Comparison of ENCODE assay signal across 10 mouse cellular contexts in genomic region chr17:87057486-87058266, GRCm38 (mm10). TPM values are rescaled to one million over a fixed set of nuclear protein-coding genes. Genes with fewer than 3 reads are reported as not detected.
DNase-seq lines count a peak whose midpoint lies in the region; ATAC-seq and TF ChIP-seq lines count a peak whose summit lies in the region.
"Had no signal": no experiment of that assay in that cellular context is flagged by ENCODE, and none has a peak within 500 bp of the region (broad histone marks: within the 10 kb centered on the region; RNA-seq: fewer than 3 reads in every experiment).

No protein-coding gene starts in this region.

- no peak overlapping the region for H3K9ac ChIP-seq in heart, postnatal 0 days (replicated peaks; ENCODE audit: low read depth, low read length)
- no peak overlapping the region for H3K9ac ChIP-seq in stomach, embryonic 16.5 days (ENCODE audit: low read length)
- H3K9ac ChIP-seq in hindbrain, embryonic 14.5 days, result no peak overlapping the region
- H3K9ac ChIP-seq: lung, embryonic 14.5 days had no signal

- intact Hi-C loops in gastrocnemius, adult 2 months (cut with DNase I), result loop anchor here (5.0 kb wide), 1 partner anchor 50 kb away; the partner anchor contains the start of gene Socs5

- H3K27me3 ChIP-seq in heart, postnatal 0 days (ENCODE audit: control insufficient read depth, insufficient read depth, low read length), result no peaks in the 10 kb centered on the region
- H3K27me3 ChIP-seq in stomach, embryonic 16.5 days (ENCODE audit: control insufficient read depth, insufficient read depth, low read length), result no peaks in the 10 kb centered on the region
- no peaks in the 10 kb centered on the region for H3K27me3 ChIP-seq in hindbrain, embryonic 14.5 days (ENCODE audit: control insufficient read depth, insufficient read depth, low read length)
- H3K27me3 ChIP-seq in midbrain, embryonic 10.5 days (ENCODE audit: low read depth, poor library complexity, severe bottlenecking), result no peaks in the 10 kb centered on the region

- ATAC-seq in heart, postnatal 0 days (ENCODE audit: insufficient read depth, low read depth), result no peak
- peak; percentile 76 for ATAC-seq in stomach, embryonic 16.5 days (ENCODE audit: insufficient read depth, low FRiP score)
- ATAC-seq in hindbrain, embryonic 14.5 days (ENCODE audit: low FRiP score), result no peak

- no peak for TF ChIP-seq CTCF in gastrocnemius, adult 2 months (IDR thresholded peaks at IDR 0.05)
- TF ChIP-seq CTCF in heart, postnatal 0 days (IDR thresholded peaks at IDR 0.05; ENCODE audit: low read depth), result no peak

- H3K4me2 ChIP-seq in heart, postnatal 0 days (ENCODE audit: low read depth, low read length), result no peak overlapping the region
- no peak overlapping the region for H3K4me2 ChIP-seq in stomach, embryonic 16.5 days (ENCODE audit: low read depth, low read length)
- no peak overlapping the region for H3K4me2 ChIP-seq in hindbrain, embryonic 14.5 days (replicated peaks)
- H3K4me2 ChIP-seq: lung, embryonic 14.5 days had no signal

- peaks cover 17% of the 10 kb centered on the region for H3K4me1 ChIP-seq in heart, postnatal 0 days (ENCODE audit: control insufficient read depth, insufficient read depth)
- peaks cover 13% of the 10 kb centered on the region for H3K4me1 ChIP-seq in stomach, embryonic 16.5 days (ENCODE audit: control insufficient read depth, insufficient read depth, low read length)
- H3K4me1 ChIP-seq in hindbrain, embryonic 14.5 days (replicated peaks; ENCODE audit: control insufficient read depth, insufficient read depth, low read length), result no peaks in the 10 kb centered on the region
- H3K4me1 ChIP-seq in midbrain, embryonic 10.5 days, result 0 out of 2 replicates have a peak, but pooled peaks cover 6% of the 10 kb centered on the region

- peak overlapping the region; percentile 50 for H3K27ac ChIP-seq in gastrocnemius, adult 2 months
- 0 out of 2 replicates have a peak overlapping the region, but pooled peaks have one; percentile 25 for H3K27ac ChIP-seq in heart, postnatal 0 days (ENCODE audit: low read depth)
- H3K27ac ChIP-seq in stomach, embryonic 16.5 days (ENCODE audit: low read length), result no peak overlapping the region
- H3K27ac ChIP-seq in hindbrain, embryonic 14.5 days, result no peak overlapping the region
- H3K27ac ChIP-seq in midbrain, embryonic 10.5 days (replicated peaks), result no peak overlapping the region
- H3K27ac ChIP-seq: hindbrain, embryonic 10.5 days had no signal

- TF ChIP-seq EP300 in heart, postnatal 0 days (IDR thresholded peaks at IDR 0.05; ENCODE audit: low read depth), result no peak

- no peak overlapping the region for H3K4me3 ChIP-seq in gastrocnemius, adult 2 months
- H3K4me3 ChIP-seq in heart, postnatal 0 days (ENCODE audit: low read depth, low read length), result no peak overlapping the region
- no peak overlapping the region for H3K4me3 ChIP-seq in stomach, embryonic 16.5 days (replicated peaks; ENCODE audit: low read length)
- no peak overlapping the region for H3K4me3 ChIP-seq in hindbrain, embryonic 14.5 days (replicated peaks; ENCODE audit: low read length)
- no peak overlapping the region for H3K4me3 ChIP-seq in midbrain, embryonic 10.5 days
- H3K4me3 ChIP-seq: hindbrain, embryonic 10.5 days had no signal

- 57% methylated on average over 8 of the region's 8 CpGs for WGBS in heart, postnatal 0 days
- WGBS in stomach, embryonic 16.5 days, result 56% methylated on average over 8 of the region's 8 CpGs
- WGBS in hindbrain, embryonic 14.5 days, result 74% methylated on average over 8 of the region's 8 CpGs
- 67% methylated on average over 8 of the region's 8 CpGs for WGBS in midbrain, embryonic 10.5 days

- H3K9me3 ChIP-seq in heart, postnatal 0 days (replicated peaks; ENCODE audit: control insufficient read depth, low read length), result no peaks in the 10 kb centered on the region
- no peaks in the 10 kb centered on the region for H3K9me3 ChIP-seq in stomach, embryonic 16.5 days (replicated peaks; ENCODE audit: control insufficient read depth, low read length)
- no peaks in the 10 kb centered on the region for H3K9me3 ChIP-seq in hindbrain, embryonic 14.5 days (ENCODE audit: control insufficient read depth, low read length)
- H3K9me3 ChIP-seq in midbrain, embryonic 10.5 days (replicated peaks), result no peaks in the 10 kb centered on the region
- H3K9me3 ChIP-seq: hindbrain, embryonic 10.5 days had no signal

- peak; percentile 51 for DNase-seq in ovary, adult 18-20 months (ENCODE audit: low spot score)
- no peak for DNase-seq in ovary, postnatal 10 days (ENCODE audit: low spot score)
- DNase-seq in gastrocnemius, adult 2 months, result peak; percentile 88
- no peak for DNase-seq in heart, postnatal 0 days (ENCODE audit: low spot score)
- DNase-seq in hindbrain, embryonic 14.5 days (ENCODE audit: low spot score), result no peak
- no peak for DNase-seq in midbrain, embryonic 10.5 days (ENCODE audit: low spot score)
- DNase-seq in cerebellum, postnatal 14 days, result no peak
- DNase-seq: lung, embryonic 14.5 days had no signal

- H3K36me3 ChIP-seq in heart, postnatal 0 days (replicated peaks; ENCODE audit: control insufficient read depth, insufficient read depth, low read length), result no peaks in the 10 kb centered on the region
- no peaks in the 10 kb centered on the region for H3K36me3 ChIP-seq in stomach, embryonic 16.5 days (ENCODE audit: control insufficient read depth, insufficient read depth, low read length)
- H3K36me3 ChIP-seq in hindbrain, embryonic 14.5 days (replicated peaks; ENCODE audit: control insufficient read depth, insufficient read depth), result no peaks in the 10 kb centered on the region
- H3K36me3 ChIP-seq in midbrain, embryonic 10.5 days, result no peaks in the 10 kb centered on the region
- H3K36me3 ChIP-seq: hindbrain, embryonic 10.5 days had no signal

RNA-seq across cellular contexts. Expression of gene Cript, which starts 32.3 kb away (rescaled TPM):
- 10 to 100 TPM; 46.1 to 51.7 TPM for total RNA-seq in gastrocnemius, adult 2 months (2021)
- 34.7 and 40.0 TPM in 2 replicates for total RNA-seq in heart, postnatal 0 days (2014; rRNA removed; ENCODE audit: low replicate concordance)
- polyA plus RNA-seq in heart, postnatal 0 days (2015; fragmentation: Nextera tagmentation; extraction: Ambion mirVana), result 116 and 124 TPM in 2 replicates
- 115 and 120 TPM in 2 replicates for polyA plus RNA-seq in stomach, embryonic 16.5 days (2015; fragmentation: Nextera tagmentation; extraction: Ambion mirVana)
- polyA plus RNA-seq in hindbrain, embryonic 14.5 days (2014; fragmentation: Nextera tagmentation; extraction: Ambion mirVana), result 204 and 219 TPM in 2 replicates
- polyA plus RNA-seq in midbrain, embryonic 10.5 days (2016; fragmentation: Nextera tagmentation; extraction: Ambion mirVana), result 161 and 172 TPM in 2 replicates

RNA-seq across cellular contexts. Expression of gene Pigf, which starts 32.5 kb away (rescaled TPM):
- total RNA-seq in gastrocnemius, adult 2 months (2021), result 1 to 10 TPM; 2.2 to 2.7 TPM
- 5.0 and 10.1 TPM in 2 replicates for total RNA-seq in heart, postnatal 0 days (2014; rRNA removed; ENCODE audit: low replicate concordance)
- 9.0 and 12.2 TPM in 2 replicates for polyA plus RNA-seq in heart, postnatal 0 days (2015; fragmentation: Nextera tagmentation; extraction: Ambion mirVana)
- polyA plus RNA-seq in stomach, embryonic 16.5 days (2015; fragmentation: Nextera tagmentation; extraction: Ambion mirVana), result 51.8 and 52.4 TPM in 2 replicates
- polyA plus RNA-seq in hindbrain, embryonic 14.5 days (2014; fragmentation: Nextera tagmentation; extraction: Ambion mirVana), result 35.4 and 35.5 TPM in 2 replicates
- polyA plus RNA-seq in midbrain, embryonic 10.5 days (2016; fragmentation: Nextera tagmentation; extraction: Ambion mirVana), result 50.0 and 52.2 TPM in 2 replicates

RNA-seq across cellular contexts. Expression of gene Socs5, which starts 49.8 kb away (rescaled TPM):
- 10 to 100 TPM; 12.9 to 20.5 TPM for total RNA-seq in gastrocnemius, adult 2 months (2021)
- total RNA-seq in heart, postnatal 0 days (2014; rRNA removed; ENCODE audit: low replicate concordance), result 11.4 and 17.7 TPM in 2 replicates
- 7.3 and 7.9 TPM in 2 replicates for polyA plus RNA-seq in heart, postnatal 0 days (2015; fragmentation: Nextera tagmentation; extraction: Ambion mirVana)
- 7.9 and 8.7 TPM in 2 replicates for polyA plus RNA-seq in stomach, embryonic 16.5 days (2015; fragmentation: Nextera tagmentation; extraction: Ambion mirVana)
- polyA plus RNA-seq in hindbrain, embryonic 14.5 days (2014; fragmentation: Nextera tagmentation; extraction: Ambion mirVana), result 22.1 and 24.0 TPM in 2 replicates
- polyA plus RNA-seq in midbrain, embryonic 10.5 days (2016; fragmentation: Nextera tagmentation; extraction: Ambion mirVana), result 8.5 and 8.9 TPM in 2 replicates

Comparison
In these comparisons a context has a peak if more than half of its experiments do, and no peak if none do; other contexts are left out.
1. DNase-seq: peak in ovary, adult 18-20 months (single experiment) and gastrocnemius, adult 2 months (single experiment); none in ovary, postnatal 10 days (single experiment), heart, postnatal 0 days (single experiment), hindbrain, embryonic 14.5 days (single experiment), midbrain, embryonic 10.5 days (single experiment) and cerebellum, postnatal 14 days (0 of 2).
2. H3K27ac ChIP-seq: peak in gastrocnemius, adult 2 months (single experiment) and heart, postnatal 0 days (single experiment); none in stomach, embryonic 16.5 days (single experiment), hindbrain, embryonic 14.5 days (single experiment) and midbrain, embryonic 10.5 days (single experiment).